ENCODE assay signal across 10 mouse cellular contexts in genomic region chr4:33524481-33525141, GRCm38 (mm10).
A peak's percentile ranks its signal among the peaks of the same experiment; 100 is the strongest.
DNase-seq lines count a peak whose midpoint lies in the region; ATAC-seq and TF ChIP-seq lines count a peak whose summit lies in the region.
"Had no signal": no experiment of that assay in that cellular context is flagged by ENCODE, and none has a peak within 500 bp of the region (broad histone marks: within the 10 kb centered on the region; RNA-seq: fewer than 3 reads in every experiment).

No protein-coding gene starts in this region.

- peak; percentile 96 for DNase-seq in adipocyte (ENCODE audit: low spot score)
- peak; percentile 96 to 98 for DNase-seq in cerebellum, postnatal 25 days
- DNase-seq in heart, postnatal 36 days = peak; percentile 38 to 50
- DNase-seq in lung, postnatal 0 days (ENCODE audit: low spot score) = peak; percentile 9
- DNase-seq in thymus, postnatal 10 days (ENCODE audit: low spot score in 2 of 2) = no peak
- DNase-seq in embryo, embryonic 9.5 days (ENCODE audit: extremely low spot score) = no peak

- H3K4me3 ChIP-seq in hindbrain, embryonic 15.5 days = no peak overlapping the region
- H3K4me3 ChIP-seq in hindbrain, embryonic 12.5 days = no peak overlapping the region
- H3K4me3 ChIP-seq in lung, postnatal 0 days (ENCODE audit: low read depth, low read length) = no peak overlapping the region
- H3K4me3 ChIP-seq: embryonic facial prominence, embryonic 15.5 days; limb, embryonic 15.5 days had no signal

- TF ChIP-seq EP300 in lung, postnatal 0 days (IDR thresholded peaks at IDR 0.05) = no peak

- no peak overlapping the region for H3K9ac ChIP-seq in hindbrain, embryonic 15.5 days
- no peak overlapping the region for H3K9ac ChIP-seq in hindbrain, embryonic 12.5 days
- H3K9ac ChIP-seq in lung, postnatal 0 days (replicated peaks; ENCODE audit: low read depth) = no peak overlapping the region
- H3K9ac ChIP-seq: embryonic facial prominence, embryonic 15.5 days; limb, embryonic 15.5 days had no signal

- H3K36me3 ChIP-seq in hindbrain, embryonic 15.5 days = no peaks in the 10 kb centered on the region
- H3K36me3 ChIP-seq in hindbrain, embryonic 12.5 days = no peaks in the 10 kb centered on the region
- no peaks in the 10 kb centered on the region for H3K36me3 ChIP-seq in lung, postnatal 0 days (ENCODE audit: insufficient read depth, low read length)
- H3K36me3 ChIP-seq: embryonic facial prominence, embryonic 15.5 days; limb, embryonic 15.5 days had no signal

- H3K4me2 ChIP-seq in hindbrain, embryonic 15.5 days = no peak overlapping the region
- no peak overlapping the region for H3K4me2 ChIP-seq in hindbrain, embryonic 12.5 days (replicated peaks)
- no peak overlapping the region for H3K4me2 ChIP-seq in lung, postnatal 0 days (replicated peaks; ENCODE audit: low read depth, low read length)
- H3K4me2 ChIP-seq: embryonic facial prominence, embryonic 15.5 days; limb, embryonic 15.5 days had no signal

- H3K27me3 ChIP-seq in hindbrain, embryonic 15.5 days = no peaks in the 10 kb centered on the region
- no peaks in the 10 kb centered on the region for H3K27me3 ChIP-seq in hindbrain, embryonic 12.5 days
- H3K27me3 ChIP-seq in lung, postnatal 0 days (replicated peaks; ENCODE audit: insufficient read depth, low read length) = no peaks in the 10 kb centered on the region
- H3K27me3 ChIP-seq: embryonic facial prominence, embryonic 15.5 days; limb, embryonic 15.5 days had no signal

- no peak for TF ChIP-seq CTCF in lung, postnatal 0 days (IDR thresholded peaks at IDR 0.05)

- H3K9me3 ChIP-seq in hindbrain, embryonic 15.5 days = no peaks in the 10 kb centered on the region
- H3K9me3 ChIP-seq in hindbrain, embryonic 12.5 days (replicated peaks) = no peaks in the 10 kb centered on the region
- H3K9me3 ChIP-seq in lung, postnatal 0 days (ENCODE audit: low read length) = no peaks in the 10 kb centered on the region
- H3K9me3 ChIP-seq: embryonic facial prominence, embryonic 15.5 days; limb, embryonic 15.5 days had no signal

- no peak overlapping the region for H3K27ac ChIP-seq in hindbrain, embryonic 15.5 days (replicated peaks)
- H3K27ac ChIP-seq in hindbrain, embryonic 12.5 days = no peak overlapping the region
- no peak overlapping the region for H3K27ac ChIP-seq in lung, postnatal 0 days (ENCODE audit: low read length)
- H3K27ac ChIP-seq: embryonic facial prominence, embryonic 15.5 days; limb, embryonic 15.5 days had no signal

- peak; percentile 88 for ATAC-seq in hindbrain, embryonic 15.5 days (ENCODE audit: low FRiP score, low read depth)
- ATAC-seq in hindbrain, embryonic 12.5 days (ENCODE audit: low FRiP score) = no peak
- peak; percentile 23; the same call in 1 of the 2 replicates for ATAC-seq in lung, postnatal 0 days

- H3K4me1 ChIP-seq in hindbrain, embryonic 15.5 days (replicated peaks) = peaks cover 9% of the 10 kb centered on the region
- peaks cover 9% of the 10 kb centered on the region for H3K4me1 ChIP-seq in hindbrain, embryonic 12.5 days
- H3K4me1 ChIP-seq in lung, postnatal 0 days (ENCODE audit: insufficient read depth, low read depth, low read length) = no peaks in the 10 kb centered on the region

- intact Hi-C loops in heart, postnatal 36 days (cut with DNase I) = no loop called here

- 69% methylated on average over 10 of the region's 10 CpGs for WGBS in hindbrain, embryonic 15.5 days
- WGBS in hindbrain, embryonic 12.5 days = 96% methylated on average over 10 of the region's 10 CpGs
- 70% methylated on average over 10 of the region's 10 CpGs for WGBS in lung, postnatal 0 days

Comparison
In these comparisons a context has a peak if more than half of its experiments do, and no peak if none do; other contexts are left out.
1. DNase-seq: peak in adipocyte (single experiment), cerebellum, postnatal 25 days (2 of 2), heart, postnatal 36 days (2 of 2) and lung, postnatal 0 days (single experiment); none in thymus, postnatal 10 days (0 of 2) and embryo, embryonic 9.5 days (single experiment).